Mouse (Mus musculus) E14TG2a.4 (cell line): Measurements from ENCODE around the gene Smarcb1.

Source experiments
- CTCF ChIP-seq: conservative IDR thresholded peaks from 2 replicates; pipeline ENCODE4 v1.5.1; 2014; ENCODE audit warnings: low read length
- POU5F1 ChIP-seq: IDR thresholded peaks from 2 replicates; pipeline ENCODE4 v1.6.1; 2014; ENCODE audit warnings: low read length, borderline replicate concordance

DNA sequence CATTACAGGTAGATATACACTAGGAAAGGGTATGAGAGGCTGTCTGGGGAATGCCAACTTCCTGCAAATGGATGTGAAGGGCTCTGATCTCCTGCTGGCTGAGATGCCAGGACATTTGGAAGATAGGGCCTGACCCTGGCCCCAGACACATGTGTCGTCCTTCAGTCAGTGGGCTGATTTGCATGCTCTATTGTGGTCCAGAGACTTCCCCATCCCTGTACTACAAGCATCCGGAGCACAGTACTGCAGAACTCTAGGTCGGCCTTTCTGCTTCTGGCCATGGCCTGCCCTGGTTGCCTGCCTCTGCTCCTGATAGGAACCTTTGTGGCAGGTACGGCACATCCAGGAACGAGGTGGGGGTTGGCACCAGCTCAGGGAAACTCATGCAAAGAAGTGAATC is 26.7 kb upstream of the Smarcb1 start:
- TF ChIP-seq CTCF, result no peak
- no peak for TF ChIP-seq POU5F1
